Mouse (Mus musculus) kidney, embryonic 14.5 days (tissue): ENCODE results near the gene Bcl2l13. TPM values are rescaled to one million over a fixed set of nuclear protein-coding genes. Genes with fewer than 3 reads are reported as not detected.

Experiments
- ATAC-seq: fragments of 200-750 bp; cut with Nextera tagmentation; 2 replicates; pipeline ENCODE4 v1.8.0; 2017; ENCODE audit warnings: moderate number of reproducible peaks, mild to moderate bottlenecking, moderate TSS enrichment, moderate library complexity; ENCODE audit not compliant: low FRiP score, low TSS enrichment
- H3K27ac ChIP-seq: fragments of 300-500 bp; sonication (generic); 2 replicates; pipeline ENCODE4 v1.5.1; 2014; ENCODE audit warnings: low read depth, mild to moderate bottlenecking, low read length, moderate library complexity, mixed read lengths
- H3K27me3 ChIP-seq: fragments of 300-500 bp; sonication (generic); 2 replicates; pipeline ENCODE4 v1.6.1; 2014; ENCODE audit warnings: mild to moderate bottlenecking, low read length; ENCODE audit not compliant: control insufficient read depth, insufficient read depth
- H3K36me3 ChIP-seq: fragments of 300-500 bp; sonication (generic); 2 replicates; pipeline ENCODE4 v1.6.1; 2014; ENCODE audit warnings: low read length, mixed read lengths; ENCODE audit not compliant: control insufficient read depth, insufficient read depth
- H3K4me1 ChIP-seq: fragments of 300-500 bp; sonication (generic); 2 replicates; pipeline ENCODE4 v1.6.1; 2014; ENCODE audit warnings: low read length, mixed read lengths; ENCODE audit not compliant: control insufficient read depth, insufficient read depth
- H3K4me2 ChIP-seq: fragments of 300-500 bp; sonication (generic); replicated peaks from 2 replicates; pipeline ENCODE4 v1.6.1; 2014; ENCODE audit warnings: low read depth, mild to moderate bottlenecking, low read length
- H3K4me3 ChIP-seq: fragments of 300-500 bp; sonication (generic); 2 replicates; pipeline ENCODE4 v1.5.1; 2014; ENCODE audit warnings: mild to moderate bottlenecking, low read length
- H3K9ac ChIP-seq: fragments of 300-500 bp; sonication (generic); 2 replicates; pipeline ENCODE4 v1.6.1; 2014; ENCODE audit warnings: low read depth, mild to moderate bottlenecking, low read length, moderate library complexity
- H3K9me3 ChIP-seq: fragments of 300-500 bp; sonication (generic); 2 replicates; pipeline ENCODE4 v1.6.1; 2016; ENCODE audit warnings: low read length; ENCODE audit not compliant: control insufficient read depth
- WGBS: fragments of 180-500 bp; shearing (Covaris S2); extraction: QIAGEN DNeasy Blood & Tissue Kit; methylation state at CpG from one replicate; pipeline ENCODE4 v1.1.7; 2014; 5-methylcytosine and 5-hydroxymethylcytosine counted together
- polyA plus RNA-seq: library from polyadenylated mRNA; unstranded; fragments of >200 nt; fragmentation: Nextera tagmentation; extraction: Ambion mirVana; gene quantifications from 2 replicates; pipeline ENCODE4 v1.2.1, GENCODE M21; 2014

Bcl2l13 gene
- polyA plus RNA-seq, 1 experiment from 2014 or later, result 34.0 TPM

DNA sequence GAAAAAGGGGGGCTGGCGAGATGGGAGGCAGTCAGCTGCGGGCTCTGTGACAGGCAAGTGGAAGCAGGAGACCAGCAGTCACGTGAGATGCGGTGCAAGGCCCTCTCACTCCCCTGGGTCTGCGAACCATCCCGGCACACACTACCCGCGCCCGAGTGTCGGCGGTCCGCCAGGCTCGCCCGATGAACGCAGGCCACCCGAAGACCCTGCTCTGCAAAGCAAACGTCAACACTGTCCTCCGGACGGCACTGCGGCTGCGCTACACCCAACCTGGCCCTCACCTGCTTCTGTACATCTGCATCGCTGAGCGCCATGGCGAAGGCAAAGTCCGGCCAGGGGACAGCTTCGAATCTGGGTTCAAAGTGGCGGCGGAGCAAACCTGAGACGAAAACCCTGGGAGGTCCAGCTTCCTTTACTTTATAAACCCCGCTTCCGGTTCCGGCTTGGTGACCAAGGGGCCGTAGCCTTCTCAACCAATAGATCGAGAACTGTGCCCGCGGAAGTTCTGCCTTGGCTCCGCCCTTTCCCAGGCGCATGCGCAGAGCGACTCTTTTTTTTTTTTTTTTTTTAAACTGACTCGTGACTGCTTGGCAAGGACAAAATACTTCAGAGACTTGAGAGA lies 13.6 kb upstream of the Bcl2l13 start, which contains the start of gene Atp6v1e1:
Atp6v1e1 (minus strand) TSS at position 487 of the 622 bp plus-strand sequence.
- 0% methylated on average over 41 of the region's 41 CpGs for WGBS
- Histone ChIP-seq H3K27ac (peak within 1 kb of the TSS; percentile 90), H3K9me3 (peaks cover 2% of the 10 kb centered on the region; the same call in 1 of the 2 replicates), H3K9ac (peak within 1 kb of the TSS; percentile 80), H3K4me1 (peaks cover 8% of the 10 kb centered on the region), H3K36me3 (peaks cover 15% of the 10 kb centered on the region), H3K4me2 (peak within 1 kb of the TSS; percentile 68), H3K4me3 (peak within 1 kb of the TSS; percentile 96), H3K27me3 (no peaks in the 10 kb centered on the region)
- peak; percentile 96 for ATAC-seq

DNA sequence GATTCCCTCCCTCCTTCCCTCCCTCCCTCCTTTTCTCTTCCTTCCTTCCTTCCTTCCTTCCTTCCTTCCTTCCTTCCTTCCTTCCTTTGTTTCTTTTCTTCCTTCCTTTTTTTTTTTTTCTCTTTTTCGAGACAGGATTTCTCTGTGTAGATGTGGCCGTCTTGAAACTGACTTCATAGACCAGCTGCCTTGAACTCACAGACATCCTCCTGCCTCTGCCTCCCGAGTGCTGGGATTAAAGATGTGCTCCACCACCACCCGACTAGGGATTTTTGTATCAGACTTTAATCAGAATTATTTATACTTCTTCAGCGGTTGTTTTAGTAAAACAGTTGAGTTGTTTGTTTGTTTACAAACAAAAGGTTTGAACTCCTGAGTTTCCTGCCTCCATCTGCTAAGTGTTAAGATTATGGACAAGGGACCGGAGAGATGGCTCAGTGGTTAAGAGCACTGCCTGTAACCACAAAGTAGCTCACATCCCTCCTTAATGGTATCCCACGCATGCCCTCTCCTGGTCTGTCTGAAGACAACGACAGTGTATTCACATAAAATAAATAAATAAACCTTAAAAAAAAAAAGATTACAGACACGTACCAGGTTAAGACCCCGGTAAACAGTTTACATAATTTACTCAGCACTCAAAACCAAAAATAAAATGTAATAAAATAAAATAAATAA lies 12.9 kb upstream of the Bcl2l13 start:
- ATAC-seq, result peak; percentile 6; the same call in 1 of the 2 replicates
- H3K4me2 ChIP-seq, result peak overlapping the region; percentile 32

DNA sequence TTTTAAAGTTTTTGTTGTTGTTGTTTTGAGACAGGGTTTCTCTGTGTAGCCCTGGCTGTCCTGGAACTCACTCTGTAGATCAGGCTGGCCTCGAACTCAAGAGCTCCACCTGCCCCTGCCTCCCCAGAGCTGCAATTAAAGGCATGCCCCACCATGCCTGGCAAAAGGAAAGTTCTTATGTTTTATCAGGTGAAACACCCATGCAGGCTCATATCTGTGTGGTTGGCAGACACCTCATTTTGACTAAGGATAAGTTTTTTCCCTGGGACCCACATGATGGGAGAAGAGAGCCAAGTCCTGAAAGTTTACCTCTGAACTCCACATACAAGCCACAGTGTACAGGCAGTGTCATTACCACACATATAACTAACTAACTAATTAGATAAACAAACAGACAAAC lies 6.0 kb upstream of the Bcl2l13 start:
- Histone ChIP-seq H3K4me1 (no peaks in the 10 kb centered on the region), H3K36me3 (no peaks in the 10 kb centered on the region), H3K4me2 (no peak overlapping the region), H3K4me3 (no peak overlapping the region), H3K9ac (no peak overlapping the region), H3K27ac (no peak overlapping the region), H3K9me3 (no peaks in the 10 kb centered on the region), H3K27me3 (no peaks in the 10 kb centered on the region)
- WGBS, result 63% methylated on average over 1 of the region's 1 CpGs
- ATAC-seq, result no peak

More for the DNA sequence above, 12.9 kb upstream of the Bcl2l13 start:
- Histone ChIP-seq H3K9me3 (no peaks in the 10 kb centered on the region), H3K4me1 (peaks cover 8% of the 10 kb centered on the region), H3K27ac (peak overlapping the region; percentile 24; the same call in 1 of the 2 replicates), H3K4me3 (peak overlapping the region; percentile 96; the same call in 1 of the 2 replicates), H3K27me3 (no peaks in the 10 kb centered on the region), H3K36me3 (peaks cover 9% of the 10 kb centered on the region), H3K9ac (no peak overlapping the region)
- WGBS, result 68% methylated on average over 10 of the region's 10 CpGs

- Histone ChIP-seq H3K4me3 (no peak overlapping the region), H3K4me1 (no peaks in the 10 kb centered on the region), H3K9ac (no peak overlapping the region), H3K27ac (no peak overlapping the region), H3K4me2 (no peak overlapping the region), H3K9me3 (no peaks in the 10 kb centered on the region), H3K36me3 (no peaks in the 10 kb centered on the region), H3K27me3 (no peaks in the 10 kb centered on the region)
- no peak for ATAC-seq
- 71% methylated on average over 4 of the region's 4 CpGs for WGBS
Observed at GRCm38 (mm10) chr6:120830866-120831608, 5.0 kb upstream of the Bcl2l13 start.

GRCm38 (mm10) chr6:120832097-120832496 lies 3.9 kb upstream of the Bcl2l13 start:
- Histone ChIP-seq H3K36me3 (no peaks in the 10 kb centered on the region), H3K9ac (no peak overlapping the region), H3K4me2 (no peak overlapping the region), H3K27me3 (no peaks in the 10 kb centered on the region), H3K9me3 (no peaks in the 10 kb centered on the region), H3K27ac (no peak overlapping the region), H3K4me1 (no peaks in the 10 kb centered on the region), H3K4me3 (no peak overlapping the region)
- ATAC-seq, result no peak
- 71% methylated on average over 4 of the region's 4 CpGs for WGBS

- ATAC-seq, result no peak
- Histone ChIP-seq H3K27me3 (no peaks in the 10 kb centered on the region), H3K4me1 (no peaks in the 10 kb centered on the region), H3K27ac (no peak overlapping the region), H3K9me3 (no peaks in the 10 kb centered on the region), H3K4me3 (no peak overlapping the region), H3K36me3 (no peaks in the 10 kb centered on the region), H3K4me2 (no peak overlapping the region), H3K9ac (no peak overlapping the region)
- 81% methylated on average over 4 of the region's 4 CpGs for WGBS
Observed at GRCm38 (mm10) chr6:120834766-120835321, 1.2 kb upstream of the Bcl2l13 start.

GRCm38 (mm10) chr6:120836389-120837151 lies 558 bp downstream of the Bcl2l13 start:
- H3K9me3 ChIP-seq, result no peaks in the 10 kb centered on the region
- no peaks in the 10 kb centered on the region for H3K36me3 ChIP-seq
- WGBS, result 3% methylated on average over 37 of the region's 37 CpGs
- ATAC-seq, result peak; percentile 81
- H3K27ac ChIP-seq, result peak overlapping the region; percentile 92
- peak overlapping the region; percentile 92 for H3K9ac ChIP-seq
- no peaks in the 10 kb centered on the region for H3K27me3 ChIP-seq
- H3K4me3 ChIP-seq, result peak overlapping the region; percentile 76
- H3K4me1 ChIP-seq, result no peaks in the 10 kb centered on the region
- peak overlapping the region; percentile 55 for H3K4me2 ChIP-seq

DNA sequence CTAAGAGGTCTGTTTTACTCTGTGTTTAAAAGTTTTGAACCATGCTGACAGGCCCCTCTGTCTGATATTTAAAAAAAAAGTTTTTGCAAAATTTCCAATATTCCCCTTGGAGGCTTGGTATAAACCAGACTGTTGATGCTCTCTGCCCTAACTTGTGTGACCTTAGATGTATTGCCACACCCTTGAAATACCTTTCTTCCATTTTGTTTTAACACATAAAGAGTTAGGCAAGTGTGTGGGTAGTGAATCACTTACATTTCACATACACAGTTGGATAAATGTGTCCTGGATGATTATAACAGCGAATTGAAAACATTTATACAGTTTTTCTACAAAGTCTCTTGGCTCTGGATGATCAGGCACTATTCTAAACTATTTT lies 1.1 kb downstream of the Bcl2l13 start:
- no peak for ATAC-seq
- Histone ChIP-seq H3K27ac (no peak overlapping the region), H3K4me2 (peak overlapping the region; percentile 55), H3K4me1 (no peaks in the 10 kb centered on the region), H3K36me3 (no peaks in the 10 kb centered on the region), H3K9me3 (no peaks in the 10 kb centered on the region), H3K4me3 (peak overlapping the region; percentile 76), H3K9ac (peak overlapping the region; percentile 92; the same call in 1 of the 2 replicates), H3K27me3 (no peaks in the 10 kb centered on the region)
- WGBS, result 79% methylated on average over 1 of the region's 1 CpGs
